Mouse (Mus musculus): ENCODE data around the gene Gm10220. TPM values are rescaled to one million over a fixed set of nuclear protein-coding genes. Genes with fewer than 3 reads are reported as not detected.
"Not testable (repeated sequence)": the region's sequence is repeated elsewhere in the genome, so short reads cannot be mapped to it uniquely, and the experiment has no call there.

The Gm10220 gene
- not detected in 2 replicates for polyA plus RNA-seq (2015; fragmentation: Nextera tagmentation; extraction: Ambion mirVana)

GRCm38 (mm10) chr5:26121321-26121720 lies at the start of gene Gm10220:
TSS of gene Gm10220 (minus strand) at chr5:26121421.
- H3K9me3 ChIP-seq (ENCODE audit: low read length); H3K9ac ChIP-seq (replicated peaks); H3K4me3 ChIP-seq (ENCODE audit: low read depth, low read length); DNase-seq; H3K4me1 ChIP-seq (ENCODE audit: insufficient read depth); H3K27ac ChIP-seq (ENCODE audit: low read depth); H3K36me3 ChIP-seq (replicated peaks; ENCODE audit: insufficient read depth, low read length); ATAC-seq; H3K27me3 ChIP-seq (ENCODE audit: insufficient read depth, low read length); H3K4me2 ChIP-seq (ENCODE audit: low read depth, low read length): not testable (repeated sequence)
- no CpG with 5 or more reads among the region's 3 CpGs for WGBS (ENCODE audit: insufficient replicate concordance)

- Histone ChIP-seq H3K4me2 (ENCODE audit: low read depth, low read length) (no peak overlapping the region), H3K36me3 (replicated peaks; ENCODE audit: insufficient read depth, low read length) (no peaks in the 10 kb centered on the region), H3K27ac (ENCODE audit: low read depth) (no peak overlapping the region), H3K4me3 (ENCODE audit: low read depth, low read length) (no peak overlapping the region), H3K9me3 (ENCODE audit: low read length) (no peaks in the 10 kb centered on the region), H3K27me3 (ENCODE audit: insufficient read depth, low read length) (no peaks in the 10 kb centered on the region), H3K4me1 (ENCODE audit: insufficient read depth) (no peaks in the 10 kb centered on the region), H3K9ac (replicated peaks) (no peak overlapping the region)
- TF ChIP-seq EP300 (IDR thresholded peaks at IDR 0.05; ENCODE audit: low read depth): no peak
- no peak for TF ChIP-seq CTCF (IDR thresholded peaks at IDR 0.05; ENCODE audit: low read depth)
- no peak for DNase-seq
- ATAC-seq: no peak
- WGBS (ENCODE audit: insufficient replicate concordance): 63% methylated on average over 1 of the region's 1 CpGs
Observed at GRCm38 (mm10) chr5:26169855-26170254, 48.6 kb upstream of the Gm10220 start.

GRCm38 (mm10) chr5:26165791-26166165 lies 44.6 kb upstream of the Gm10220 start:
- Histone ChIP-seq H3K27me3 (ENCODE audit: insufficient read depth, low read length) (no peaks in the 10 kb centered on the region), H3K4me3 (ENCODE audit: low read depth, low read length) (no peak overlapping the region), H3K9me3 (ENCODE audit: low read length) (no peaks in the 10 kb centered on the region), H3K27ac (ENCODE audit: low read depth) (no peak overlapping the region), H3K36me3 (replicated peaks; ENCODE audit: insufficient read depth, low read length) (no peaks in the 10 kb centered on the region), H3K4me1 (ENCODE audit: insufficient read depth) (no peaks in the 10 kb centered on the region), H3K9ac (replicated peaks) (no peak overlapping the region), H3K4me2 (ENCODE audit: low read depth, low read length) (no peak overlapping the region)
- TF ChIP-seq EP300 (IDR thresholded peaks at IDR 0.05; ENCODE audit: low read depth): no peak
- no peak for TF ChIP-seq CTCF (IDR thresholded peaks at IDR 0.05; ENCODE audit: low read depth)
- 87% methylated on average over 5 of the region's 5 CpGs for whole genome bisulfite sequencing (ENCODE audit: insufficient replicate concordance)
- ATAC-seq: no peak
- DNase-seq: no peak

GRCm38 (mm10) chr5:26165036-26165790 lies 44.0 kb upstream of the Gm10220 start:
- DNase-seq: no peak
- 65% methylated on average over 8 of the region's 8 CpGs for WGBS (ENCODE audit: insufficient replicate concordance)
- ATAC-seq: no peak
- Histone ChIP-seq H3K4me2 (ENCODE audit: low read depth, low read length) (no peak overlapping the region), H3K9ac (replicated peaks) (no peak overlapping the region), H3K4me3 (ENCODE audit: low read depth, low read length) (no peak overlapping the region), H3K9me3 (ENCODE audit: low read length) (no peaks in the 10 kb centered on the region), H3K27ac (ENCODE audit: low read depth) (no peak overlapping the region), H3K27me3 (ENCODE audit: insufficient read depth, low read length) (no peaks in the 10 kb centered on the region), H3K36me3 (replicated peaks; ENCODE audit: insufficient read depth, low read length) (no peaks in the 10 kb centered on the region), H3K4me1 (ENCODE audit: insufficient read depth) (no peaks in the 10 kb centered on the region)
- TF ChIP-seq CTCF (IDR thresholded peaks at IDR 0.05; ENCODE audit: low read depth): no peak
- TF ChIP-seq EP300 (IDR thresholded peaks at IDR 0.05; ENCODE audit: low read depth): no peak

- Histone ChIP-seq H3K4me1 (ENCODE audit: insufficient read depth) (no peaks in the 10 kb centered on the region), H3K4me3 (ENCODE audit: low read depth, low read length) (no peak overlapping the region), H3K27ac (ENCODE audit: low read depth) (no peak overlapping the region), H3K36me3 (replicated peaks; ENCODE audit: insufficient read depth, low read length) (no peaks in the 10 kb centered on the region), H3K9ac (replicated peaks) (no peak overlapping the region), H3K9me3 (ENCODE audit: low read length) (no peaks in the 10 kb centered on the region), H3K4me2 (ENCODE audit: low read depth, low read length) (no peak overlapping the region), H3K27me3 (ENCODE audit: insufficient read depth, low read length) (no peaks in the 10 kb centered on the region)
- TF ChIP-seq CTCF (IDR thresholded peaks at IDR 0.05; ENCODE audit: low read depth) (no peak), EP300 (IDR thresholded peaks at IDR 0.05; ENCODE audit: low read depth) (no peak)
- ATAC-seq (no peak), DNase-seq (no peak)
- WGBS (ENCODE audit: insufficient replicate concordance): 64% methylated on average over 10 of the region's 10 CpGs
Observed at GRCm38 (mm10) chr5:26157396-26158170, 36.4 kb upstream of the Gm10220 start.

- DNase-seq: no peak
- Histone ChIP-seq H3K4me3 (ENCODE audit: low read depth, low read length) (no peak overlapping the region), H3K36me3 (replicated peaks; ENCODE audit: insufficient read depth, low read length) (no peaks in the 10 kb centered on the region), H3K27me3 (ENCODE audit: insufficient read depth, low read length) (no peaks in the 10 kb centered on the region), H3K9me3 (ENCODE audit: low read length) (no peaks in the 10 kb centered on the region), H3K27ac (ENCODE audit: low read depth) (no peak overlapping the region), H3K4me1 (ENCODE audit: insufficient read depth) (no peaks in the 10 kb centered on the region), H3K4me2 (ENCODE audit: low read depth, low read length) (no peak overlapping the region), H3K9ac (replicated peaks) (no peak overlapping the region)
- TF ChIP-seq CTCF (IDR thresholded peaks at IDR 0.05; ENCODE audit: low read depth): no peak
- no peak for TF ChIP-seq EP300 (IDR thresholded peaks at IDR 0.05; ENCODE audit: low read depth)
- no peak for ATAC-seq
- WGBS (ENCODE audit: insufficient replicate concordance): 84% methylated on average over 6 of the region's 6 CpGs
Observed at GRCm38 (mm10) chr5:26142891-26143290, 21.7 kb upstream of the Gm10220 start.

- not testable (repeated sequence) for H3K9ac ChIP-seq (replicated peaks); H3K27ac ChIP-seq (ENCODE audit: low read depth); H3K4me1 ChIP-seq (ENCODE audit: insufficient read depth); H3K9me3 ChIP-seq (ENCODE audit: low read length); ATAC-seq; H3K36me3 ChIP-seq (replicated peaks; ENCODE audit: insufficient read depth, low read length); H3K4me3 ChIP-seq (ENCODE audit: low read depth, low read length); H3K27me3 ChIP-seq (ENCODE audit: insufficient read depth, low read length); H3K4me2 ChIP-seq (ENCODE audit: low read depth, low read length); DNase-seq
- no CpG with 5 or more reads among the region's 3 CpGs for WGBS (ENCODE audit: insufficient replicate concordance)
Observed at GRCm38 (mm10) chr5:26105262-26105661, 16.0 kb downstream of the Gm10220 start, which contains the start of gene 5031410I06Rik. TSS of gene 5031410I06Rik (minus strand) at chr5:26105362.

- ATAC-seq; H3K4me3 ChIP-seq (ENCODE audit: low read depth, low read length); DNase-seq; H3K9ac ChIP-seq (replicated peaks); H3K9me3 ChIP-seq (ENCODE audit: low read length); H3K27ac ChIP-seq (ENCODE audit: low read depth); H3K4me2 ChIP-seq (ENCODE audit: low read depth, low read length); H3K36me3 ChIP-seq (replicated peaks; ENCODE audit: insufficient read depth, low read length); H3K4me1 ChIP-seq (ENCODE audit: insufficient read depth); H3K27me3 ChIP-seq (ENCODE audit: insufficient read depth, low read length): not testable (repeated sequence)
- WGBS (ENCODE audit: insufficient replicate concordance): 41% methylated on average over 1 of the region's 1 CpGs
Observed at GRCm38 (mm10) chr5:26089191-26089590, 32.0 kb downstream of the Gm10220 start, which contains the start of gene Gm10471. TSS of gene Gm10471 (minus strand) at chr5:26089291.

GRCm38 (mm10) chr5:26079023-26079422 lies 42.2 kb downstream of the Gm10220 start:
- H3K4me1 ChIP-seq (ENCODE audit: insufficient read depth); H3K4me2 ChIP-seq (ENCODE audit: low read depth, low read length); H3K27me3 ChIP-seq (ENCODE audit: insufficient read depth, low read length); H3K27ac ChIP-seq (ENCODE audit: low read depth); H3K9me3 ChIP-seq (ENCODE audit: low read length); DNase-seq; H3K36me3 ChIP-seq (replicated peaks; ENCODE audit: insufficient read depth, low read length); H3K9ac ChIP-seq (replicated peaks); ATAC-seq; H3K4me3 ChIP-seq (ENCODE audit: low read depth, low read length): not testable (repeated sequence)

Data from liver, postnatal 0 days (tissue).